ENCODE assay signal across 8 mouse cellular contexts in the genomic region with DNA sequence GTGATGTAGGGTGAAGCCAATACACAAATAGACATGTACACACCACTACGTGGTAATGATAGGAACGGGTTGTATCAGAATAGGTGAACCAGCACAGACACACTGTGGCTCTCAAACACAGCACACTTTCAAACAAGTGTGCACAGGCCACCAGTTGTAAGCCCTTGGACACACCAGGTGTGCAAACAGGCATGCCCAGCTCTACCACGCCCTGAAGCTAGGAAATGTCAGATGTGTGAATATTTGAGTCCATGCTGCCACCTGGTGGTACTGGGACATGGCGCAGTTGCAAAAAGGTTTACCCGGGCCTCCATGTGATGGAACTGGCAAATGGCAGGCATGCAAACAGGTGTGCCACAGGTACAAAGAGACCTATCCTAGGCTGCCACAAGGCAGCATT. TPM values are rescaled to one million over a fixed set of nuclear protein-coding genes. Genes with fewer than 3 reads are reported as not detected.
A peak's percentile ranks its signal among the peaks of the same experiment; 100 is the strongest.
DNase-seq lines count a peak whose midpoint lies in the region; ATAC-seq and TF ChIP-seq lines count a peak whose summit lies in the region.

No protein-coding gene starts in this region.

- no peaks in the 10 kb centered on the region for H3K4me1 ChIP-seq in kidney, embryonic 15.5 days
- H3K4me1 ChIP-seq in liver, adult 2 months (ENCODE audit: control insufficient read depth, insufficient read depth, low read length), result no peaks in the 10 kb centered on the region

- peak; percentile 86 for TF ChIP-seq CTCF in liver, adult 2 months (IDR thresholded peaks at IDR 0.05; ENCODE audit: low read depth, low read length)

- H3K36me3 ChIP-seq in kidney, embryonic 15.5 days, result no peaks in the 10 kb centered on the region
- no peaks in the 10 kb centered on the region for H3K36me3 ChIP-seq in liver, adult 2 months (ENCODE audit: control insufficient read depth, insufficient read depth, low read length)

- ATAC-seq in kidney, embryonic 15.5 days (replicated peaks; ENCODE audit: low FRiP score), result peak; percentile 23; the same call in 1 of the 2 replicates

- no peaks in the 10 kb centered on the region for H3K27me3 ChIP-seq in kidney, embryonic 15.5 days
- H3K27me3 ChIP-seq in liver, adult 2 months (ENCODE audit: control insufficient read depth, insufficient read depth, low read length), result no peaks in the 10 kb centered on the region

- no peak for TF ChIP-seq POLR2A in liver, adult 2 months (IDR thresholded peaks at IDR 0.05; ENCODE audit: extremely low read depth, insufficient read depth, low read length)

- no peak overlapping the region for H3K27ac ChIP-seq in kidney, embryonic 15.5 days
- H3K27ac ChIP-seq in liver, adult 2 months (replicated peaks; ENCODE audit: insufficient read depth, low read depth, low read length), result no peak overlapping the region

- WGBS in kidney, embryonic 15.5 days, result 63% methylated on average over 5 of the region's 5 CpGs
- WGBS in liver, adult 2 months, result 65% methylated on average over 5 of the region's 5 CpGs

- no peaks in the 10 kb centered on the region for H3K9me3 ChIP-seq in kidney, embryonic 15.5 days (replicated peaks)

- no peak overlapping the region for H3K9ac ChIP-seq in kidney, embryonic 15.5 days
- no peak overlapping the region for H3K9ac ChIP-seq in liver, adult 2 months (ENCODE audit: low read depth, low read length)

- DNase-seq in 416B (ENCODE audit: low read depth), result peak; percentile 72
- peak; percentile 84 for DNase-seq in ES-CJ7 (ENCODE audit: low read depth, low spot score)
- DNase-seq in cerebellum, adult 8-10 months, result peak; percentile 34
- DNase-seq in frontal cortex, postnatal 14 days (ENCODE audit: low spot score in 2 of 2), result peak; percentile 13 to 38
- peak; percentile 48 for DNase-seq in liver, adult 2 months (ENCODE audit: extremely low read depth, low read depth, low spot score)
- peak; percentile 73 for DNase-seq in naive thymus-derived CD4-positive, alpha-beta T cell, adult 2 months (ENCODE audit: low read depth)
- peak; percentile 60 for DNase-seq in thymus, postnatal 25 days

- H3K4me2 ChIP-seq in kidney, embryonic 15.5 days, result no peak overlapping the region

- no peak overlapping the region for H3K4me3 ChIP-seq in kidney, embryonic 15.5 days (replicated peaks)
- H3K4me3 ChIP-seq in liver, adult 2 months (ENCODE audit: insufficient read depth, low read depth, low read length), result no peak overlapping the region

- H3K79me2 ChIP-seq in liver, adult 2 months (ENCODE audit: control insufficient read depth, insufficient read depth, low read length), result no peaks in the 10 kb centered on the region

RNA-seq across cellular contexts. Expression of a gene that starts 10.9 kb away (rescaled TPM):
- 13.2 and 13.4 TPM in 2 replicates for polyA plus RNA-seq in kidney, embryonic 15.5 days (2015; fragmentation: Nextera tagmentation; extraction: Ambion mirVana)
- 7.7 and 8.7 TPM in 2 replicates for total RNA-seq in liver, adult 2 months (2014; rRNA removed)
- polyA plus RNA-seq in liver, adult 2 months (2012; rRNA removed), result 0.65 and 0.81 TPM in 2 replicates

Comparison
In these comparisons a context has a peak if more than half of its experiments do, and no peak if none do; other contexts are left out.
1. DNase-seq: peak in every context shown above with its lines; median percentile 84 in ES-CJ7; 73 in naive thymus-derived CD4-positive, alpha-beta T cell, adult 2 months; 72 in 416B; 60 in thymus, postnatal 25 days; 48 in liver, adult 2 months; 34 in cerebellum, adult 8-10 months; 26 in frontal cortex, postnatal 14 days.